Mouse (Mus musculus): ENCODE measurements around the gene Smok3c.
A peak's percentile ranks its signal among the peaks of the same experiment; 100 is the strongest.
"Not testable (repeated sequence)": the region's sequence is repeated elsewhere in the genome, so short reads cannot be mapped to it uniquely, and the experiment has no call there.

Gene Smok3c

GRCm38 (mm10) chr5:138052894-138053293 lies at the start of gene Smok3c:
TSS of gene Smok3c (plus strand) at chr5:138053194.
- not testable (repeated sequence) for DNase-seq (ENCODE audit: low spot score)

- no peak for DNase-seq (ENCODE audit: low spot score)
Measured at GRCm38 (mm10) chr5:138009437-138009836, 43.6 kb upstream of the Smok3c start.

- DNase-seq (ENCODE audit: low spot score) = no peak
Measured at GRCm38 (mm10) chr5:138012382-138012781, 40.6 kb upstream of the Smok3c start.

- DNase-seq (ENCODE audit: low spot score) = no peak
Measured at GRCm38 (mm10) chr5:138016530-138016929, 36.5 kb upstream of the Smok3c start.

GRCm38 (mm10) chr5:138016997-138017396 lies 36.0 kb upstream of the Smok3c start:
- DNase-seq (ENCODE audit: low spot score) = no peak

GRCm38 (mm10) chr5:138019577-138019976 lies 33.4 kb upstream of the Smok3c start:
- not testable (repeated sequence) for DNase-seq (ENCODE audit: low spot score)

- DNase-seq (ENCODE audit: low spot score) = not testable (repeated sequence)
Measured at GRCm38 (mm10) chr5:138020961-138021479, 32.0 kb upstream of the Smok3c start, which contains the start of the genes Smok3a and Smok3b. TSS of gene Smok3a (plus strand) at chr5:138021261. TSS of gene Smok3b (plus strand) at chr5:138021429.

GRCm38 (mm10) chr5:138073803-138074202 lies 20.8 kb downstream of the Smok3c start:
- DNase-seq (ENCODE audit: low spot score) = no peak

GRCm38 (mm10) chr5:138075684-138076083 lies 22.7 kb downstream of the Smok3c start:
- DNase-seq (ENCODE audit: low spot score) = no peak

- no peak for DNase-seq (ENCODE audit: low spot score)
Measured at GRCm38 (mm10) chr5:138076148-138076547, 23.2 kb downstream of the Smok3c start.

- DNase-seq (ENCODE audit: low spot score) = no peak
Measured at GRCm38 (mm10) chr5:138080456-138080855, 27.5 kb downstream of the Smok3c start.

- DNase-seq (ENCODE audit: low spot score) = no peak
Measured at GRCm38 (mm10) chr5:138081446-138081845, 28.5 kb downstream of the Smok3c start.

GRCm38 (mm10) chr5:138083318-138083900 lies 30.4 kb downstream of the Smok3c start:
- DNase-seq (ENCODE audit: low spot score) = no peak

- DNase-seq (ENCODE audit: low spot score) = no peak
Measured at GRCm38 (mm10) chr5:138083936-138084335, 30.9 kb downstream of the Smok3c start.

GRCm38 (mm10) chr5:138084507-138084906 lies 31.5 kb downstream of the Smok3c start:
- DNase-seq (ENCODE audit: low spot score) = peak; percentile 7

GRCm38 (mm10) chr5:138084996-138085395 lies 32.0 kb downstream of the Smok3c start, which contains the start of gene Zkscan1:
TSS of gene Zkscan1 (plus strand) at chr5:138085084.
- peak; percentile 87 for DNase-seq (ENCODE audit: low spot score)

GRCm38 (mm10) chr5:138085421-138085911 lies 32.5 kb downstream of the Smok3c start:
- DNase-seq (ENCODE audit: low spot score) = peak; percentile 52

GRCm38 (mm10) chr5:138086842-138087241 lies 33.8 kb downstream of the Smok3c start:
- no peak for DNase-seq (ENCODE audit: low spot score)

GRCm38 (mm10) chr5:138088366-138088765 lies 35.4 kb downstream of the Smok3c start:
- no peak for DNase-seq (ENCODE audit: low spot score)

GRCm38 (mm10) chr5:138089108-138089551 lies 36.1 kb downstream of the Smok3c start:
- DNase-seq (ENCODE audit: low spot score) = no peak

- no peak for DNase-seq (ENCODE audit: low spot score)
Measured at GRCm38 (mm10) chr5:138090271-138090670, 37.3 kb downstream of the Smok3c start.

- no peak for DNase-seq (ENCODE audit: low spot score)
Measured at GRCm38 (mm10) chr5:138090737-138091136, 37.7 kb downstream of the Smok3c start.

- DNase-seq (ENCODE audit: low spot score) = no peak
Measured at GRCm38 (mm10) chr5:138092771-138093170, 39.8 kb downstream of the Smok3c start.

GRCm38 (mm10) chr5:138094474-138094873 lies 41.5 kb downstream of the Smok3c start:
- DNase-seq (ENCODE audit: low spot score) = no peak
